Mouse (Mus musculus): ENCODE measurements at regions not wholly inside any gene's neighbourhood (a gene's known extent, or its start where the extent isn't known, plus 50 kb on each side); places are given as distances from the start of the nearest gene placed in this dataset.

- no peak overlapping the region for H3K4me3 ChIP-seq (ENCODE audit: control insufficient read depth in 1 of 2, insufficient read depth in 1 of 2, low read depth in 2 of 2, low read length in 2 of 2)
- H3K27me3 ChIP-seq (ENCODE audit: control insufficient read depth in 1 of 2, insufficient read depth in 2 of 2, low read length in 2 of 2): no peaks in the 10 kb centered on the region
- H3K9me3 ChIP-seq (replicated peaks; ENCODE audit: insufficient read depth, low read length): no peaks in the 10 kb centered on the region
- H3K4me1 ChIP-seq (ENCODE audit: control insufficient read depth in 1 of 2, insufficient read depth in 2 of 2, low read length in 2 of 2): no peaks in the 10 kb centered on the region
- H3K36me3 ChIP-seq (ENCODE audit: control insufficient read depth in 1 of 2, insufficient read depth in 2 of 2, low read length in 2 of 2): no peaks in the 10 kb centered on the region
- H3K27ac ChIP-seq (ENCODE audit: control insufficient read depth, low read depth, low read length): no peak overlapping the region
- H3K9ac ChIP-seq (ENCODE audit: control insufficient read depth, low read depth, low read length, poor library complexity, severe bottlenecking): no peak overlapping the region
- no peaks in the 10 kb centered on the region for H3K79me2 ChIP-seq (ENCODE audit: control insufficient read depth, insufficient read depth, low read length, poor library complexity)
- TF ChIP-seq TAL1 (IDR thresholded peaks at IDR 0.05; ENCODE audit: low read length) (no peak), TBP (IDR thresholded peaks at IDR 0.05; ENCODE audit: low read depth, low read length) (no peak), MYB (IDR thresholded peaks at IDR 0.05; ENCODE audit: low read depth, low read length) (no peak), MEF2A (IDR thresholded peaks at IDR 0.05; ENCODE audit: extremely low read depth, insufficient replicate concordance, low read depth, low read length, poor library complexity, severe bottlenecking) (no peak), MYC (IDR thresholded peaks at IDR 0.05; ENCODE audit: low read depth, low read length) (no peak), ZKSCAN1 (IDR thresholded peaks at IDR 0.05; ENCODE audit: low read depth, low read length) (no peak), TCF12 (IDR thresholded peaks at IDR 0.05; ENCODE audit: low read depth, low read length) (no peak), USF1 (IDR thresholded peaks at IDR 0.05; ENCODE audit: low read depth, low read length) (no peak), CTCF (IDR thresholded peaks at IDR 0.05 in 2 of 3, conservative IDR thresholded peaks at IDR 0.05 in 1 of 3; ENCODE audit: control insufficient read depth in 1 of 3, insufficient read depth in 1 of 3, low read depth in 2 of 3, low read length in 3 of 3, poor library complexity in 1 of 3, severe bottlenecking in 1 of 3) (no peak), JUND (IDR thresholded peaks at IDR 0.05; ENCODE audit: low read depth, low read length) (no peak), CHD1 (IDR thresholded peaks at IDR 0.05; ENCODE audit: low read depth, low read length) (no peak), HCFC1 (IDR thresholded peaks at IDR 0.05; ENCODE audit: low read depth, low read length) (no peak), BHLHE40 (IDR thresholded peaks at IDR 0.05; ENCODE audit: borderline replicate concordance, low read depth, low read length) (no peak), MXI1 (IDR thresholded peaks at IDR 0.05; ENCODE audit: low read depth, low read length) (no peak), POLR2AphosphoS2 (IDR thresholded peaks at IDR 0.05; ENCODE audit: low read length) (no peak), SIN3A (IDR thresholded peaks at IDR 0.05; ENCODE audit: low read length) (no peak), POLR2A (IDR thresholded peaks at IDR 0.05; ENCODE audit: control insufficient read depth in 1 of 2, insufficient read depth in 1 of 2, low read depth in 1 of 2, low read length in 2 of 2, poor library complexity in 1 of 2) (no peak), E2F4 (IDR thresholded peaks at IDR 0.05; ENCODE audit: borderline replicate concordance, low read depth, low read length) (no peak), ZC3H11A (IDR thresholded peaks at IDR 0.05; ENCODE audit: low read depth, low read length) (no peak), KAT2A (conservative IDR thresholded peaks at IDR 0.05; ENCODE audit: low read depth, low read length) (no peak)
- no peak for DNase-seq (ENCODE audit: low read depth, low spot score)
Observed at GRCm38 (mm10) chr5:119594541-119594940, 75.9 kb upstream of the Tbx3 start.

- Histone ChIP-seq H3K4me1 (ENCODE audit: control insufficient read depth in 1 of 2, insufficient read depth in 2 of 2, low read length in 2 of 2) (no peaks in the 10 kb centered on the region), H3K79me2 (ENCODE audit: control insufficient read depth, insufficient read depth, low read length, poor library complexity) (no peaks in the 10 kb centered on the region), H3K27ac (ENCODE audit: control insufficient read depth, low read depth, low read length) (no peak overlapping the region), H3K4me3 (ENCODE audit: control insufficient read depth in 1 of 2, insufficient read depth in 1 of 2, low read depth in 2 of 2, low read length in 2 of 2) (no peak overlapping the region), H3K9me3 (replicated peaks; ENCODE audit: insufficient read depth, low read length) (no peaks in the 10 kb centered on the region), H3K9ac (ENCODE audit: control insufficient read depth, low read depth, low read length, poor library complexity, severe bottlenecking) (no peak overlapping the region), H3K27me3 (ENCODE audit: control insufficient read depth in 1 of 2, insufficient read depth in 2 of 2, low read length in 2 of 2) (no peaks in the 10 kb centered on the region), H3K36me3 (ENCODE audit: control insufficient read depth in 1 of 2, insufficient read depth in 2 of 2, low read length in 2 of 2) (no peaks in the 10 kb centered on the region)
- no peak for DNase-seq (ENCODE audit: low read depth, low spot score)
- TF ChIP-seq HCFC1 (IDR thresholded peaks at IDR 0.05; ENCODE audit: low read depth, low read length): no peak
- TF ChIP-seq MXI1 (IDR thresholded peaks at IDR 0.05; ENCODE audit: low read depth, low read length): no peak
- TF ChIP-seq GATA1 (IDR thresholded peaks at IDR 0.05; ENCODE audit: low read depth, low read length): no peak
- no peak for TF ChIP-seq POLR2AphosphoS5 (IDR thresholded peaks at IDR 0.05; ENCODE audit: borderline replicate concordance, low read depth, low read length)
- no peak for TF ChIP-seq USF2 (IDR thresholded peaks at IDR 0.05; ENCODE audit: borderline replicate concordance in 1 of 2, insufficient read depth in 1 of 2, low read depth in 1 of 2, low read length in 2 of 2)
Observed at GRCm38 (mm10) chr5:119596295-119596993, 74.0 kb upstream of the Tbx3 start.
